Mouse (Mus musculus) neural tube, embryonic 14.5 days (tissue): Measurements from ENCODE around the gene Fyb. TPM values are rescaled to one million over a fixed set of nuclear protein-coding genes. Genes with fewer than 3 reads are reported as not detected.
"Not testable (repeated sequence)": the region's sequence is repeated elsewhere in the genome, so short reads cannot be mapped to it uniquely, and the experiment has no call there.

Experiments
- ATAC-seq: fragments of 200-750 bp; cut with Nextera tagmentation; 2 replicates; pipeline ENCODE4 v1.8.0; 2017; ENCODE audit warnings: low read depth, mild to moderate bottlenecking, moderate TSS enrichment, moderate library complexity
- H3K27ac ChIP-seq: fragments of 300-500 bp; sonication (generic); 2 replicates; pipeline ENCODE4 v1.5.1; 2014; ENCODE audit warnings: low read depth, mild to moderate bottlenecking, control low read depth, low read length, moderate library complexity, mixed read lengths
- H3K27me3 ChIP-seq: fragments of 300-500 bp; sonication (generic); 2 replicates; pipeline ENCODE4 v1.6.1; 2014; ENCODE audit warnings: low read length; ENCODE audit not compliant: control insufficient read depth, insufficient read depth
- H3K36me3 ChIP-seq: fragments of 300-500 bp; sonication (generic); 2 replicates; pipeline ENCODE4 v1.6.1; 2014; ENCODE audit warnings: low read length, mixed read lengths; ENCODE audit not compliant: control insufficient read depth, insufficient read depth
- H3K4me1 ChIP-seq: fragments of 300-500 bp; sonication (generic); 2 replicates; pipeline ENCODE4 v1.6.1; 2014; ENCODE audit warnings: low read length; ENCODE audit not compliant: control insufficient read depth, insufficient read depth
- H3K4me2 ChIP-seq: fragments of 300-500 bp; sonication (generic); 2 replicates; pipeline ENCODE4 v1.6.1; 2014; ENCODE audit warnings: mild to moderate bottlenecking, low read depth, low read length, control low read depth
- H3K4me3 ChIP-seq: fragments of 300-500 bp; sonication (generic); 2 replicates; pipeline ENCODE4 v1.5.1; 2014; ENCODE audit warnings: low read depth, low read length, control low read depth, mixed read lengths
- H3K9ac ChIP-seq: fragments of 300-500 bp; sonication (generic); replicated peaks from 2 replicates; pipeline ENCODE4 v1.6.1; 2014; ENCODE audit warnings: low read depth, mild to moderate bottlenecking, control low read depth, low read length, mixed read lengths
- H3K9me3 ChIP-seq: fragments of 300-500 bp; sonication (generic); 2 replicates; pipeline ENCODE4 v1.6.1; 2016; ENCODE audit warnings: low read length; ENCODE audit not compliant: control insufficient read depth
- WGBS: fragments of 180-500 bp; shearing (Covaris S2); extraction: QIAGEN DNeasy Blood & Tissue Kit; methylation state at CpG from one replicate; pipeline ENCODE4 v1.1.7; 2014; 5-methylcytosine and 5-hydroxymethylcytosine counted together
- polyA plus RNA-seq: library from polyadenylated mRNA; unstranded; fragments of >200 nt; fragmentation: Nextera tagmentation; extraction: Ambion mirVana; gene quantifications from 2 replicates; pipeline ENCODE4 v1.2.1, GENCODE M21; 2014

The Fyb gene
- polyA plus RNA-seq, 1 experiment from 2014 or later: 2.3 TPM

DNA sequence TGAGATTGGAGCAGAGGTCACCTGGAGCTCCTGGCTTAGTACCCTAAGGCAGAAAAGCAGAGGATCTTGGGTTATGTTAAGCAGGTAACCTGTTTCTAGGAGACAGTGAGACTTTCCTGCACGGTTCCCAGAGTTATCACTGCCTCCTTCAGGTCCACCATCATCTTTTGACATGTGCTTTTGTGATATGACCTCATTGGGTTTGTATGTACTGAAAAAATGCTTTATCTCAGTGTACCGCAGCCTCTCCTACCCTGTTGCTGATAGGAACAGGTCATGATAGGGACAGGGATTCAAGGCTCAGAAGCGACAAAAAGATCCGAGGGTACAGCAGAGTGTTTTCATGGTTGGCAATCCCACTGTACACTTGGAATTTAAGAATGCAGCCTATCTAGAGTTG, 62.0 kb downstream of the Fyb start:
- no peak for ATAC-seq
- WGBS: 84% methylated on average over 4 of the region's 4 CpGs
- no peaks in the 10 kb centered on the region for H3K4me1 ChIP-seq

DNA sequence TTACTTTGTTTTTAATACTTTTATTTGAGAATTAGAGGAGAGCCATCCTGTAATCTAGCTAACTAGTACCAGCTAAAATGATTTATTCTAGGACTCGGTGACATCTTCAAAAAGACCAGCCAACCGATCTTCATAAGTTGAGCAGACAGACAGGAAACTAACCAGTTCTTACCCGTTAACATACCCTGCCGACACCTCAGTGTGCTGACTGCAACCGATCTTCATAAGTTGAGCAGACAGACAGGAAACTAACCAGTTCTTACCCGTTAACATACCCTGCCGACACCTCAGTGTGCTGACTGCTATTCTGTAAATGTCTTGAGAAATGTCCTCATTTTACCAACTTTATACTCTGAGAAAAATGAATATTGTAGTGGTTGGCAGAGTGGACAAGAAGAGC, 63.7 kb downstream of the Fyb start:
- not testable (repeated sequence) for H3K27me3 ChIP-seq, H3K9ac ChIP-seq, H3K4me2 ChIP-seq, ATAC-seq, H3K9me3 ChIP-seq, H3K4me3 ChIP-seq, H3K4me1 ChIP-seq, H3K27ac ChIP-seq, H3K36me3 ChIP-seq
- 94% methylated on average over 7 of the region's 7 CpGs for WGBS

More for the DNA sequence above, 62.0 kb downstream of the Fyb start:
- Histone ChIP-seq H3K4me2 (no peak overlapping the region), H3K27me3 (no peaks in the 10 kb centered on the region), H3K4me3 (no peak overlapping the region), H3K27ac (no peak overlapping the region), H3K9me3 (no peaks in the 10 kb centered on the region), H3K36me3 (no peaks in the 10 kb centered on the region), H3K9ac (no peak overlapping the region)

DNA sequence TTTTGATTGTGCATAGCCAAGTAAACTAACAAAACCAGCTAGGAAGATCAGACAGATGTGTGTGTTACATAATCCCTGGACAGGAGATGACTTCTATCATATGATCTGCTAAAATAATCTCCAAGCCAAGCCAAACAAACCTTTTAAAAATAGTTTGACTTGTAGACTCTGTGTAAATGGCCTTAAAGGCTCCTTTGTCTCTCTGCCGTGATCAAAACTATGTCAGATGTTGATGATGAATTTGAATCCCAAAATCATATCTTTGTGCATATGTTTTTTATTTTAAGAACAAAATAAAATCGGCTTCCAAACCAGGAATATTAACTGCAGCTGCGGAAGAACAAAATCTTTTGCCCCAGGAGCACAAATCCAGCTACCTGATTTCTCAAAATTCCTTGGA, 64.9 kb downstream of the Fyb start:
- Histone ChIP-seq H3K27me3 (no peaks in the 10 kb centered on the region), H3K9ac (no peak overlapping the region), H3K4me2 (no peak overlapping the region), H3K4me3 (no peak overlapping the region), H3K4me1 (no peaks in the 10 kb centered on the region), H3K9me3 (no peaks in the 10 kb centered on the region), H3K27ac (no peak overlapping the region), H3K36me3 (no peaks in the 10 kb centered on the region)
- no peak for ATAC-seq
- WGBS: 85% methylated on average over 3 of the region's 3 CpGs

- Histone ChIP-seq H3K4me1 (no peaks in the 10 kb centered on the region), H3K4me3 (no peak overlapping the region), H3K9me3 (no peaks in the 10 kb centered on the region), H3K4me2 (no peak overlapping the region), H3K27me3 (no peaks in the 10 kb centered on the region), H3K27ac (no peak overlapping the region), H3K36me3 (no peaks in the 10 kb centered on the region), H3K9ac (no peak overlapping the region)
- WGBS: 73% methylated on average over 7 of the region's 7 CpGs
- no peak for ATAC-seq
Measured at GRCm38 (mm10) chr15:6588192-6588591, 65.5 kb downstream of the Fyb start.

GRCm38 (mm10) chr15:6590846-6591451, 68.3 kb downstream of the Fyb start:
- no peak overlapping the region for H3K27ac ChIP-seq
- H3K9ac ChIP-seq: no peak overlapping the region
- no peaks in the 10 kb centered on the region for H3K36me3 ChIP-seq
- no peak for ATAC-seq
- H3K9me3 ChIP-seq: no peaks in the 10 kb centered on the region
- no peaks in the 10 kb centered on the region for H3K4me1 ChIP-seq
- H3K27me3 ChIP-seq: no peaks in the 10 kb centered on the region
- H3K4me2 ChIP-seq: no peak overlapping the region
- H3K4me3 ChIP-seq: no peak overlapping the region
- WGBS: 91% methylated on average over 4 of the region's 4 CpGs

DNA sequence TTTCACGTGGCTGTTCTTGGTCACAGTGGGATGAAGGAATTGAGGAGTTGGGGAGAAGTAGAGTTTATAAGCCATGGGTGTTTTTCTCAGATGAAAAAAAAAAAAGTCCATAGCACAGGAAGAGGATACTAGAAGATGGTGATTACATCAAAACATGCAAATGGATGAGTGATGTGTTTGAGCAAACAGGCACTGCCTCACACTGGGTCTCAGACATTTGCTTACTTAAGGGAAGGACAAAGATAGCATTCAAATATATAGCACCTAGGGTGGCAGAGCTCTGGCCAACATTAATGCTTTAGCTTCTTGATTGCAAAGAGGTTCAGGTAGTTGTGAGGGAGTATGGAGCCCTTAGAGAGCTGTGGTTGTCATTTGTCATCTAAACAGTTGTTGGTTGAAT, 68.9 kb downstream of the Fyb start:
- no peaks in the 10 kb centered on the region for H3K36me3 ChIP-seq
- H3K4me1 ChIP-seq: no peaks in the 10 kb centered on the region
- no peak overlapping the region for H3K27ac ChIP-seq
- no peak overlapping the region for H3K4me3 ChIP-seq
- no peak overlapping the region for H3K4me2 ChIP-seq
- no peak for ATAC-seq
- H3K27me3 ChIP-seq: no peaks in the 10 kb centered on the region
- WGBS: 42% methylated on average over 1 of the region's 1 CpGs
- no peaks in the 10 kb centered on the region for H3K9me3 ChIP-seq
- H3K9ac ChIP-seq: no peak overlapping the region

- no peaks in the 10 kb centered on the region for H3K36me3 ChIP-seq
- H3K27me3 ChIP-seq: no peaks in the 10 kb centered on the region
- H3K4me3 ChIP-seq: no peak overlapping the region
- WGBS: 87% methylated on average over 5 of the region's 5 CpGs
- no peaks in the 10 kb centered on the region for H3K9me3 ChIP-seq
- ATAC-seq: no peak
- no peaks in the 10 kb centered on the region for H3K4me1 ChIP-seq
- H3K9ac ChIP-seq: no peak overlapping the region
- no peak overlapping the region for H3K4me2 ChIP-seq
- H3K27ac ChIP-seq: no peak overlapping the region
Measured at GRCm38 (mm10) chr15:6592561-6593253, 70.1 kb downstream of the Fyb start.

DNA sequence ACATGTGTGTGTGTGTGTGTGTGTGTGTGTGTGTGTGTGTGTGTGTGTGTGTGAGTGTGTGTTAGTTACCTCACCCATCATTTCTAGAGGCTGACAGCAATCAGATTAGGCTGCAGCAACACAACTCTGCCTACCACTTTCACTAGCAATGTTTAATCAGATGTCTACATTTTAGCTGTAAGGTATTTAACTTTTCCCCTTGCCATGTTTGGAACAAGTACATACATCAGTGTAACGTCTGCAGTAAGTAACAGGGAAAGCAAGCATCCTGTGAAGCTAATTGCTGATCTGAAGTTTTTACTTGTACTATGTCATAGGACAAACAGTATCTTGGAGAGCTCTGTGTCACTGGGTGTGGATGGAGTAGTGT, 70.6 kb downstream of the Fyb start:
- Histone ChIP-seq H3K36me3 (no peaks in the 10 kb centered on the region), H3K27ac (no peak overlapping the region), H3K4me2 (no peak overlapping the region), H3K9ac (no peak overlapping the region), H3K4me3 (no peak overlapping the region), H3K9me3 (no peaks in the 10 kb centered on the region), H3K4me1 (no peaks in the 10 kb centered on the region), H3K27me3 (no peaks in the 10 kb centered on the region)
- no peak for ATAC-seq
- 71% methylated on average over 1 of the region's 1 CpGs for WGBS

GRCm38 (mm10) chr15:6598626-6599025, 76.0 kb downstream of the Fyb start:
- 73% methylated on average over 3 of the region's 3 CpGs for WGBS
- no peaks in the 10 kb centered on the region for H3K4me1 ChIP-seq
- H3K27ac ChIP-seq: no peak overlapping the region
- H3K4me2 ChIP-seq: no peak overlapping the region
- no peaks in the 10 kb centered on the region for H3K9me3 ChIP-seq
- no peak for ATAC-seq
- no peak overlapping the region for H3K9ac ChIP-seq
- no peaks in the 10 kb centered on the region for H3K36me3 ChIP-seq
- no peak overlapping the region for H3K4me3 ChIP-seq
- H3K27me3 ChIP-seq: no peaks in the 10 kb centered on the region
